Mouse (Mus musculus) MN1 (cell line): ENCODE measurements at regions not wholly inside any gene's neighbourhood (a gene's known extent, or its start where the extent isn't known, plus 50 kb on each side); places are given as distances from the start of the nearest gene placed in this dataset.
A peak's percentile ranks its signal among the peaks of the same experiment; 100 is the strongest.

ENCODE experiments used
- DNase-seq: peaks from one replicate; pipeline ENCODE4 v3.0.0-alpha.2; 2016; ENCODE audit warnings: low spot score

GRCm38 (mm10) chr13:11490766-11491165, 616.0 kb downstream of the Ryr2 start:
- no peak for DNase-seq

GRCm38 (mm10) chr13:11483142-11483541, 623.6 kb downstream of the Ryr2 start:
- DNase-seq, result peak; percentile 10

GRCm38 (mm10) chr13:11482701-11483100, 624.0 kb downstream of the Ryr2 start:
- no peak for DNase-seq

GRCm38 (mm10) chr13:11460251-11460650, 646.5 kb downstream of the Ryr2 start:
- no peak for DNase-seq

GRCm38 (mm10) chr13:11455113-11455512, 651.6 kb downstream of the Ryr2 start:
- DNase-seq, result no peak

- DNase-seq, result no peak
These were observed 654.3 kb downstream of the Ryr2 start for GRCm38 (mm10) chr13:11452448-11452847.

GRCm38 (mm10) chr13:11432465-11433339, 674.0 kb downstream of the Ryr2 start:
- peak; percentile 10 for DNase-seq

GRCm38 (mm10) chr13:11426820-11427219, 679.9 kb downstream of the Ryr2 start:
- DNase-seq, result no peak

GRCm38 (mm10) chr13:11392027-11392426, 714.7 kb downstream of the Ryr2 start:
- DNase-seq, result no peak

GRCm38 (mm10) chr13:11375452-11375851, 731.3 kb downstream of the Ryr2 start:
- DNase-seq, result peak; percentile 40

- DNase-seq, result peak; percentile 9
These were observed 737.3 kb downstream of the Ryr2 start for GRCm38 (mm10) chr13:11369456-11369855.

GRCm38 (mm10) chr13:11362872-11363271, 743.9 kb downstream of the Ryr2 start:
- no peak for DNase-seq

GRCm38 (mm10) chr13:11348502-11348849, 758.3 kb downstream of the Ryr2 start:
- no peak for DNase-seq

- DNase-seq, result peak; percentile 94
These were observed 758.8 kb downstream of the Ryr2 start for GRCm38 (mm10) chr13:11347787-11348501.

GRCm38 (mm10) chr13:11344500-11344899, 762.2 kb downstream of the Ryr2 start:
- no peak for DNase-seq

- DNase-seq, result peak; percentile 54
These were observed 768.5 kb downstream of the Ryr2 start for GRCm38 (mm10) chr13:11338297-11338616.

- DNase-seq, result no peak
These were observed 769.0 kb downstream of the Ryr2 start for GRCm38 (mm10) chr13:11337610-11338296.

- DNase-seq, result no peak
These were observed 769.8 kb downstream of the Ryr2 start for GRCm38 (mm10) chr13:11336958-11337357.

- no peak for DNase-seq
These were observed 774.8 kb downstream of the Ryr2 start for GRCm38 (mm10) chr13:11331991-11332390.

- no peak for DNase-seq
These were observed 798.0 kb downstream of the Ryr2 start for GRCm38 (mm10) chr13:11308716-11309115.

GRCm38 (mm10) chr13:11295493-11295892, 811.3 kb downstream of the Ryr2 start:
- no peak for DNase-seq

- no peak for DNase-seq
These were observed 812.1 kb downstream of the Ryr2 start for GRCm38 (mm10) chr13:11294689-11295088.

- no peak for DNase-seq
These were observed 813.0 kb downstream of the Ryr2 start for GRCm38 (mm10) chr13:11293750-11294149.
